In the genomic region with DNA sequence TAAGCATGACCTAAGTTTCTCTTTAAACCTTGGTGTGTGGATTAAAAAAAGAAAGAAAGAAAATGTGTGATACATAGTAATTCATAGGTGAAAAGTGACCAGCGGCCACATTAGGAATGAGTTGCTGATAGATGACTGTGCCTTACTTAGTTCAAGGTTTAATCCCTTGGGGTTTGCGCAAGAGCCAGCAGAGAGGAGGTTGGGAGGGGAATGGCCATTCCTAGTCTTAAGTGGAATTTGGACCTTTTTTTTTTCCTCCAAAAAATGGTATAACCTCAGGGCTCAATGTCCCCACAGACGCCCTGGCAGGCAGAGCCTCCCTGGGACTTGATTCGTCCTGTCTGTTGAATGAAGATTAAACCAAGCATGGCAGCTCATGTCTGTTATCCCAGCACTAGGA, we compare ENCODE assay signal across 11 mouse cellular contexts.
"Had no signal": no experiment of that assay in that cellular context is flagged by ENCODE, and none has a peak within 500 bp of the region (broad histone marks: within the 10 kb centered on the region; RNA-seq: fewer than 3 reads in every experiment).

No protein-coding gene starts in this region.

- ATAC-seq: intestine, embryonic 16.5 days; midbrain, embryonic 16.5 days had no signal

- H3K27ac ChIP-seq: kidney, postnatal 0 days; limb, embryonic 12.5 days; liver, embryonic 14.5 days; midbrain, embryonic 12.5 days; stomach, postnatal 0 days had no signal

- H3K4me2 ChIP-seq: limb, embryonic 12.5 days; midbrain, embryonic 12.5 days had no signal

- H3K9ac ChIP-seq: limb, embryonic 12.5 days; liver, embryonic 14.5 days; midbrain, embryonic 12.5 days had no signal

- DNase-seq: liver; lung, adult 18-20 months; right cerebral cortex, postnatal 14 days; thymus, postnatal 14 days had no signal

- H3K36me3 ChIP-seq: limb, embryonic 12.5 days; midbrain, embryonic 12.5 days had no signal

- H3K4me3 ChIP-seq: limb, embryonic 12.5 days; midbrain, embryonic 12.5 days had no signal

- H3K9me3 ChIP-seq: limb, embryonic 12.5 days; midbrain, embryonic 12.5 days had no signal
